Comparison of ENCODE assay signal across 16 mouse cellular contexts in genomic region chr1:97943402-97943801, GRCm38 (mm10).
A peak's percentile ranks its signal among the peaks of the same experiment; 100 is the strongest.
DNase-seq lines count a peak whose midpoint lies in the region; ATAC-seq and TF ChIP-seq lines count a peak whose summit lies in the region.
"Had no signal": no experiment of that assay in that cellular context is flagged by ENCODE, and none has a peak within 500 bp of the region (broad histone marks: within the 10 kb centered on the region; RNA-seq: fewer than 3 reads in every experiment).

No protein-coding gene starts in this region.

- WGBS in limb, embryonic 12.5 days, result 51% methylated on average over 4 of the region's 4 CpGs
- 79% methylated on average over 4 of the region's 4 CpGs for WGBS in limb, embryonic 10.5 days
- WGBS in kidney, embryonic 16.5 days, result 59% methylated on average over 4 of the region's 4 CpGs
- 69% methylated on average over 4 of the region's 4 CpGs for WGBS in liver, embryonic 12.5 days (ENCODE audit: insufficient replicate concordance)

- H3ac ChIP-seq in myocyte (ENCODE audit: control insufficient read depth, insufficient read length), result no peak overlapping the region

- no peak for TF ChIP-seq POLR2A in myocyte (IDR thresholded peaks at IDR 0.05; ENCODE audit: insufficient read length, low read depth)

- no peaks in the 10 kb centered on the region for H3K27me3 ChIP-seq in limb, embryonic 12.5 days
- H3K27me3 ChIP-seq in limb, embryonic 10.5 days (ENCODE audit: low read depth, poor library complexity, severe bottlenecking), result no peaks in the 10 kb centered on the region
- no peaks in the 10 kb centered on the region for H3K27me3 ChIP-seq in kidney, embryonic 16.5 days (ENCODE audit: insufficient read depth, low read length)
- no peaks in the 10 kb centered on the region for H3K27me3 ChIP-seq in myocyte (ENCODE audit: control insufficient read depth, insufficient read depth, insufficient read length)
- H3K27me3 ChIP-seq in liver, embryonic 12.5 days (replicated peaks), result no peaks in the 10 kb centered on the region
- H3K27me3 ChIP-seq: heart, embryonic 12.5 days; midbrain, embryonic 15.5 days had no signal

- DNase-seq in gastrocnemius, adult 18-20 months (ENCODE audit: low spot score), result peak; percentile 10
- no peak for DNase-seq in gastrocnemius, postnatal 36 days
- DNase-seq in limb, embryonic 10.5 days (ENCODE audit: low spot score), result no peak
- DNase-seq in left cerebral cortex, adult 8-10 months (ENCODE audit: low spot score in 2 of 2), result no peak
- DNase-seq: adrenal gland, adult 8-10 months; B cell, adult 2 months; cerebellum, adult 11 months; cerebellum, postnatal 14 days; lung, postnatal 10 days; thymus, postnatal 14 days had no signal

- intact Hi-C loops in gastrocnemius, postnatal 36 days (cut with DNase I), result no loop called here

- no peaks in the 10 kb centered on the region for H3K36me3 ChIP-seq in limb, embryonic 12.5 days
- no peaks in the 10 kb centered on the region for H3K36me3 ChIP-seq in limb, embryonic 10.5 days
- H3K36me3 ChIP-seq in kidney, embryonic 16.5 days (ENCODE audit: insufficient read depth, low read length), result no peaks in the 10 kb centered on the region
- H3K36me3 ChIP-seq in myocyte (ENCODE audit: control insufficient read depth, insufficient read depth), result no peaks in the 10 kb centered on the region
- H3K36me3 ChIP-seq in liver, embryonic 12.5 days, result no peaks in the 10 kb centered on the region
- H3K36me3 ChIP-seq: midbrain, embryonic 15.5 days had no signal

- H3K4me3 ChIP-seq in limb, embryonic 12.5 days (replicated peaks), result no peak overlapping the region
- no peak overlapping the region for H3K4me3 ChIP-seq in limb, embryonic 10.5 days
- no peak overlapping the region for H3K4me3 ChIP-seq in kidney, embryonic 16.5 days (ENCODE audit: low read length)
- H3K4me3 ChIP-seq in myocyte, result no peak overlapping the region
- no peak overlapping the region for H3K4me3 ChIP-seq in liver, embryonic 12.5 days
- H3K4me3 ChIP-seq: heart, embryonic 12.5 days; midbrain, embryonic 15.5 days had no signal

- peaks cover 9% of the 10 kb centered on the region for H3K4me1 ChIP-seq in limb, embryonic 12.5 days (replicated peaks)
- no peaks in the 10 kb centered on the region for H3K4me1 ChIP-seq in limb, embryonic 10.5 days
- H3K4me1 ChIP-seq in kidney, embryonic 16.5 days (ENCODE audit: insufficient read depth, low read length), result 0 out of 2 replicates have a peak, but pooled peaks cover under 1% of the 10 kb centered on the region
- H3K4me1 ChIP-seq in liver, embryonic 12.5 days, result no peaks in the 10 kb centered on the region

- H3K4me2 ChIP-seq in limb, embryonic 12.5 days, result no peak overlapping the region
- no peak overlapping the region for H3K4me2 ChIP-seq in kidney, embryonic 16.5 days (replicated peaks; ENCODE audit: low read depth, low read length)
- H3K4me2 ChIP-seq in myocyte (ENCODE audit: low read depth), result peak overlapping the region; percentile 12
- no peak overlapping the region for H3K4me2 ChIP-seq in liver, embryonic 12.5 days
- H3K4me2 ChIP-seq: heart, embryonic 12.5 days; midbrain, embryonic 15.5 days had no signal

- peak overlapping the region; percentile 56; the same call in 1 of the 2 replicates for H3K27ac ChIP-seq in limb, embryonic 12.5 days
- no peak overlapping the region for H3K27ac ChIP-seq in limb, embryonic 10.5 days
- H3K27ac ChIP-seq in kidney, embryonic 16.5 days (ENCODE audit: low read length), result no peak overlapping the region
- H3K27ac ChIP-seq in liver, embryonic 12.5 days, result no peak overlapping the region
- H3K27ac ChIP-seq: midbrain, embryonic 15.5 days had no signal

- H3K79me2 ChIP-seq in myocyte (ENCODE audit: control insufficient read depth, insufficient read depth), result no peaks in the 10 kb centered on the region

- ATAC-seq in limb, embryonic 12.5 days (ENCODE audit: insufficient number of reproducible peaks, insufficient read depth, low FRiP score, low TSS enrichment, low read depth), result no peak
- ATAC-seq in kidney, embryonic 16.5 days (ENCODE audit: low FRiP score, low TSS enrichment), result peak; percentile 63; the same call in 1 of the 2 replicates
- ATAC-seq in liver, embryonic 12.5 days, result no peak

- H3K9ac ChIP-seq in limb, embryonic 12.5 days (replicated peaks), result no peak overlapping the region
- H3K9ac ChIP-seq in kidney, embryonic 16.5 days (replicated peaks; ENCODE audit: low read length), result no peak overlapping the region
- no peak overlapping the region for H3K9ac ChIP-seq in liver, embryonic 12.5 days
- H3K9ac ChIP-seq: heart, embryonic 12.5 days; midbrain, embryonic 15.5 days had no signal

- no peaks in the 10 kb centered on the region for H3K9me3 ChIP-seq in limb, embryonic 12.5 days
- no peaks in the 10 kb centered on the region for H3K9me3 ChIP-seq in limb, embryonic 10.5 days (replicated peaks)
- no peaks in the 10 kb centered on the region for H3K9me3 ChIP-seq in kidney, embryonic 16.5 days (ENCODE audit: low read length)
- no peaks in the 10 kb centered on the region for H3K9me3 ChIP-seq in liver, embryonic 12.5 days (replicated peaks)
- H3K9me3 ChIP-seq: heart, embryonic 12.5 days; midbrain, embryonic 15.5 days had no signal

TF ChIP-seq in myocyte, 11 proteins besides CTCF, POLR2A, EP300 and RAD21:
- TF ChIP-seq E2F4 (IDR thresholded peaks at IDR 0.05; ENCODE audit: insufficient read depth) (no peak), TCF3 (IDR thresholded peaks at IDR 0.05; ENCODE audit: insufficient read length, low read depth) (no peak), CEBPB (IDR thresholded peaks at IDR 0.05; ENCODE audit: insufficient read depth, poor library complexity, severe bottlenecking) (no peak), TCF12 (IDR thresholded peaks at IDR 0.05; ENCODE audit: insufficient read depth, poor library complexity, severe bottlenecking) (no peak), POLR2AphosphoS2 (IDR thresholded peaks at IDR 0.05; ENCODE audit: insufficient read length, low read depth) (no peak), USF1 (IDR thresholded peaks at IDR 0.05; ENCODE audit: low read depth) (no peak), SRF (IDR thresholded peaks at IDR 0.05; ENCODE audit: control insufficient read depth, insufficient read length, low read depth) (no peak)
